Mouse (Mus musculus) CH12.LX (cell line): ENCODE data around the gene Spice1. TPM values are rescaled to one million over a fixed set of nuclear protein-coding genes. Genes with fewer than 3 reads are reported as not detected.

Experiments
- DNase-seq: peaks from one replicate; pipeline ENCODE4 v3.0.0-alpha.2; 2013; ENCODE audit errors: extremely low read depth
- H3K27ac ChIP-seq: 2 replicates; pipeline ENCODE4 v1.5.1; 2012; ENCODE audit warnings: low read depth, mild to moderate bottlenecking, control low read depth, moderate library complexity; ENCODE audit not compliant: insufficient read depth
- H3K27me3 ChIP-seq: replicated peaks from 2 replicates; pipeline ENCODE3; 2012; ENCODE audit warnings: inconsistent platforms
- H3K36me3 ChIP-seq, 2 experiments: replicated peaks in 1 of 2; 2 replicates each; pipeline versions ENCODE3 to v1.6.1; 2012; ENCODE audit warnings: inconsistent platforms in 1 of 2, low read length in 1 of 2, mild to moderate bottlenecking in 1 of 2, mixed read lengths in 1 of 2, moderate library complexity in 1 of 2; ENCODE audit not compliant: control insufficient read depth in 1 of 2, insufficient read depth in 1 of 2
- H3K4me1 ChIP-seq, 2 experiments: 2 replicates each; pipeline ENCODE4 v1.6.1; 2012; ENCODE audit warnings: inconsistent platforms in 1 of 2, moderate library complexity in 1 of 2; ENCODE audit not compliant: insufficient read depth in 2 of 2, control insufficient read depth in 1 of 2
- H3K4me2 ChIP-seq: 2 replicates; pipeline ENCODE4 v1.6.1; 2012; ENCODE audit warnings: low read depth, mild to moderate bottlenecking, control low read depth; ENCODE audit not compliant: poor library complexity, insufficient read depth, severe bottlenecking
- H3K4me3 ChIP-seq, 3 experiments: fragments of 150-350 bp in 1 of 3; sonication (generic) in 1 of 3; replicated peaks in 1 of 3; 2 replicates each; pipeline versions ENCODE3 to v1.5.1; 2011 to 2012; ENCODE audit warnings: low read depth in 2 of 3, low read length in 2 of 3, mild to moderate bottlenecking in 2 of 3, moderate library complexity in 2 of 3, control low read depth in 1 of 3, improper control_type of control experiment in 1 of 3, inconsistent platforms in 1 of 3, mixed read lengths in 1 of 3; ENCODE audit not compliant: poor library complexity in 1 of 3
- H3K79me2 ChIP-seq: replicated peaks from 2 replicates; pipeline ENCODE4 v1.6.1; 2012; ENCODE audit warnings: mild to moderate bottlenecking, moderate library complexity; ENCODE audit not compliant: control insufficient read depth, poor library complexity, insufficient read depth, severe bottlenecking; ENCODE audit errors: extremely low read depth
- H3K9ac ChIP-seq: 2 replicates; pipeline ENCODE4 v1.6.1; 2012; ENCODE audit warnings: low read depth, mild to moderate bottlenecking, control low read depth, moderate library complexity; ENCODE audit not compliant: insufficient read depth
- H3K9me3 ChIP-seq: replicated peaks from 2 replicates; pipeline ENCODE3; 2012; ENCODE audit warnings: low read length, inconsistent platforms, mixed read lengths
- BHLHE40 ChIP-seq: IDR thresholded peaks from 2 replicates; pipeline ENCODE4 v1.6.1; 2011; ENCODE audit warnings: mild to moderate bottlenecking, low read depth, low read length, improper control_type of control experiment
- CHD1 ChIP-seq: IDR thresholded peaks from 2 replicates; pipeline ENCODE4 v1.6.1; 2012; ENCODE audit warnings: low read depth, low read length, improper control_type of control experiment, inconsistent platforms
- CHD2 ChIP-seq: IDR thresholded peaks from 2 replicates; pipeline ENCODE4 v1.6.1; 2011; ENCODE audit warnings: low read length, improper control_type of control experiment
- CTCF ChIP-seq, 2 experiments: IDR thresholded peaks in 1 of 2; conservative IDR thresholded peaks in 1 of 2; 2 replicates each; pipeline ENCODE4 v1.5.1; 2011 to 2012; ENCODE audit warnings: low read depth in 2 of 2, low read length in 2 of 2, improper control_type of control experiment in 1 of 2, inconsistent platforms in 1 of 2, mild to moderate bottlenecking in 1 of 2, moderate library complexity in 1 of 2
- E2F4 ChIP-seq: IDR thresholded peaks from 2 replicates; pipeline ENCODE4 v1.6.1; 2011; ENCODE audit warnings: low read depth, low read length, improper control_type of control experiment; ENCODE audit not compliant: insufficient replicate concordance
- ELF1 ChIP-seq: IDR thresholded peaks from 2 replicates; pipeline ENCODE4 v1.6.1; 2014; ENCODE audit warnings: low read depth, mild to moderate bottlenecking, inconsistent platforms, low read length, improper control_type of control experiment
- EP300 ChIP-seq: IDR thresholded peaks from 2 replicates; pipeline ENCODE4 v1.6.1; 2011; ENCODE audit warnings: low read length, improper control_type of control experiment
- ETS1 ChIP-seq: conservative IDR thresholded peaks from 2 replicates; pipeline ENCODE4 v1.6.1; 2012; ENCODE audit warnings: low read depth, mild to moderate bottlenecking, inconsistent platforms, low read length, improper control_type of control experiment, moderate library complexity
- IRF4 ChIP-seq: IDR thresholded peaks from 2 replicates; pipeline ENCODE4 v1.6.1; 2014; ENCODE audit warnings: low read depth, mild to moderate bottlenecking, inconsistent platforms, low read length, improper control_type of control experiment
- JUN ChIP-seq: IDR thresholded peaks from 2 replicates; pipeline ENCODE4 v1.6.1; 2011; ENCODE audit warnings: low read depth, mild to moderate bottlenecking, low read length, improper control_type of control experiment, moderate library complexity; ENCODE audit not compliant: insufficient read depth
- JUND ChIP-seq: conservative IDR thresholded peaks from 2 replicates; pipeline ENCODE4 v1.6.1; 2011; ENCODE audit warnings: low read depth, low read length, improper control_type of control experiment
- KAT2A ChIP-seq: IDR thresholded peaks from 2 replicates; pipeline ENCODE4 v1.6.1; 2012; ENCODE audit warnings: low read length, improper control_type of control experiment, inconsistent platforms; ENCODE audit not compliant: insufficient replicate concordance
- MAFK ChIP-seq: IDR thresholded peaks from 2 replicates; pipeline ENCODE4 v1.6.1; 2011; ENCODE audit warnings: low read length, improper control_type of control experiment; ENCODE audit not compliant: insufficient replicate concordance
- MAX ChIP-seq: IDR thresholded peaks from 2 replicates; pipeline ENCODE4 v1.6.1; 2011; ENCODE audit warnings: low read length, improper control_type of control experiment
- MAZ ChIP-seq: IDR thresholded peaks from 2 replicates; pipeline ENCODE4 v1.6.1; 2012; ENCODE audit warnings: low read depth, mild to moderate bottlenecking, inconsistent platforms, low read length, improper control_type of control experiment, moderate library complexity
- MEF2A ChIP-seq: IDR thresholded peaks from 2 replicates; pipeline ENCODE4 v1.6.1; 2014; ENCODE audit warnings: low read depth, mild to moderate bottlenecking, inconsistent platforms, low read length, improper control_type of control experiment, borderline replicate concordance
- NELFE ChIP-seq: IDR thresholded peaks from 2 replicates; pipeline ENCODE4 v1.6.1; 2011; ENCODE audit warnings: low read depth, low read length, improper control_type of control experiment
- NRF1 ChIP-seq: IDR thresholded peaks from 2 replicates; pipeline ENCODE4 v1.6.1; 2014; ENCODE audit warnings: low read depth, mild to moderate bottlenecking, inconsistent platforms, low read length, improper control_type of control experiment, moderate library complexity
- PAX5 ChIP-seq: IDR thresholded peaks from 2 replicates; pipeline ENCODE4 v1.6.1; 2012; ENCODE audit warnings: low read length, inconsistent platforms, mixed read lengths
- POLR2AphosphoS2 ChIP-seq: IDR thresholded peaks from 2 replicates; pipeline ENCODE4 v1.6.1; 2011; ENCODE audit warnings: low read depth, low read length, improper control_type of control experiment
- RAD21 ChIP-seq: IDR thresholded peaks from 2 replicates; pipeline ENCODE4 v1.6.1; 2011; ENCODE audit warnings: low read depth, mild to moderate bottlenecking, low read length, improper control_type of control experiment, moderate library complexity
- RCOR1 ChIP-seq: conservative IDR thresholded peaks from 2 replicates; pipeline ENCODE4 v1.6.1; 2012; ENCODE audit warnings: low read depth, mild to moderate bottlenecking, inconsistent platforms, low read length, improper control_type of control experiment
- SIN3A ChIP-seq: IDR thresholded peaks from 2 replicates; pipeline ENCODE4 v1.6.1; 2012; ENCODE audit warnings: low read length, improper control_type of control experiment, inconsistent platforms
- SMC3 ChIP-seq: IDR thresholded peaks from 2 replicates; pipeline ENCODE4 v1.6.1; 2011; ENCODE audit warnings: low read depth, low read length, improper control_type of control experiment
- TBP ChIP-seq: conservative IDR thresholded peaks from 2 replicates; pipeline ENCODE4 v1.6.1; 2011; ENCODE audit warnings: low read depth, low read length, improper control_type of control experiment
- TCF12 ChIP-seq: IDR thresholded peaks from 2 replicates; pipeline ENCODE4 v1.6.1; 2014; ENCODE audit warnings: low read depth, mild to moderate bottlenecking, inconsistent platforms, low read length, improper control_type of control experiment
- UBTF ChIP-seq: IDR thresholded peaks from 2 replicates; pipeline ENCODE4 v1.6.1; 2012; ENCODE audit warnings: low read depth, mild to moderate bottlenecking, inconsistent platforms, low read length, improper control_type of control experiment, moderate library complexity
- USF1 ChIP-seq: IDR thresholded peaks from 2 replicates; pipeline ENCODE4 v1.6.1; 2014; ENCODE audit warnings: low read depth, mild to moderate bottlenecking, inconsistent platforms, low read length, improper control_type of control experiment
- USF2 ChIP-seq: conservative IDR thresholded peaks from 2 replicates; pipeline ENCODE4 v1.6.1; 2011; ENCODE audit warnings: low read depth, low read length, improper control_type of control experiment
- ZKSCAN1 ChIP-seq: IDR thresholded peaks from 2 replicates; pipeline ENCODE4 v1.6.1; 2012; ENCODE audit warnings: low read depth, inconsistent platforms, low read length, improper control_type of control experiment, borderline replicate concordance
- ZMIZ1 ChIP-seq: IDR thresholded peaks from 2 replicates; pipeline ENCODE4 v1.6.1; 2012; ENCODE audit warnings: low read depth, mild to moderate bottlenecking, inconsistent platforms, low read length, improper control_type of control experiment
- ZNF384 ChIP-seq: IDR thresholded peaks from 2 replicates; pipeline ENCODE4 v1.6.1; 2012; ENCODE audit warnings: low read depth, low read length, improper control_type of control experiment, inconsistent platforms
- dilution Hi-C: fragments of 300-500 bp; cut with MboI; formaldehyde crosslinking; loops from 2 replicates; pipeline ENCODE4 v1.14.3; 2020; ENCODE audit warnings: low sequenced_read_pairs; ENCODE audit not compliant: extremely low pct_unique_long_range_greater_than_20kb, extremely low pct_ligation_motif_present
- in situ Hi-C: fragments of 300-500 bp; cut with MboI; formaldehyde crosslinking; loops from 3 replicates; pipeline ENCODE4 v1.14.3; 2019; ENCODE audit warnings: low sequenced_read_pairs, low pct_ligation_motif_present, low pct_unique_long_range_greater_than_20kb, mixed read lengths
- polyA plus RNA-seq: library from polyadenylated mRNA; unstranded; fragments of >175 nt; gene quantifications from 2 replicates; pipeline ENCODE4 v1.2.1, GENCODE M21; 2012; ENCODE audit warnings: low read depth; ENCODE audit not compliant: insufficient read length
- total RNA-seq, 2 experiments: library from RNA; depleted of rRNA; stranded (reverse); fragments of 300-350 nt in 1 of 2; fragments of >200 nt in 1 of 2; gene quantifications; 2 replicates each; pipeline ENCODE4 v1.2.3; 2012 to 2014

Gene Spice1
- total and polyA plus RNA-seq, 3 experiments: 12.1 to 19.6 (median 15.7) TPM

DNA sequence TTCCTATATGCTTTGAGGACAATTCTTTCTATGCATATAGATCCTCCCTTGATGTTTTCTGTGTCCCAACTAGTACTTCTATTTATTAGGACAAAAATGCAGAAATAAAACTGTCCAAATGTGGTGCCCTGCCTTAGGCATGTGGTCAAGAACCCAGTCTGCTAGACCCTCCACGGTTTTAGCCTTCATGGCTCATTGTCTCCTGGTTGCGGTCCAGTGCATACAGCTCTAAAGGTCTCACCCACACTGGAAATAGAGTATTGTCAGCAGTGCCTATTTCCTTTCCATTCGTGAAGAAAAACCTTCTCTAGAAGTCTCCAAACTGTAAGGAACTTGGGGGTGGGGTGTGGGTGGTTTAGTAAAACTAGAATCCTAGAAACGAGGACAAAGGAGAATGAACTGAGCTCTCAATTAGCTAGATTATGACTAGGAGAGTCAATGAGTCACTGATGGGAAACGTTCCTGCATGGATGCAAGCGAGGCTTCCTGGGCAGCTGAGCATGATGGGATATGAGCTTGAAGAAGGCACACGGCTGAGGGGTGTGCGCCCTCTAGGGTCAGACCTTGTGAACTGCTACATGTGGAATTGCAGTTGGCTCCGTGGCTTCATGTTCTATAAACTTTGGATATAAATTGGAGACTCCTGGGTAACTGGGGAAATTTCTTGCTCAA is 45.1 kb downstream of the Spice1 start (continued):
- TF ChIP-seq UBTF: no peak
- peak; percentile 49; the same call in 1 of the 2 replicates for TF ChIP-seq JUND
- no peak for TF ChIP-seq KAT2A
- TF ChIP-seq SMC3: peak; percentile 68
- TF ChIP-seq ELF1: peak; percentile 74
- TF ChIP-seq USF1: no peak
- no peak for TF ChIP-seq JUN
- peak; percentile 47; the same call in 1 of the 2 replicates for TF ChIP-seq TCF12
- no peak for TF ChIP-seq ETS1
- TF ChIP-seq BHLHE40: peak; percentile 36

- H3K4me1 ChIP-seq: peaks cover 3 to 10% of the 10 kb centered on the region in 2 experiments; a peak in 3 of 4 replicates
- H3K27ac ChIP-seq: no peak within 1 kb of the TSS
- H3K4me2 ChIP-seq: peak within 1 kb of the TSS; percentile 85
- peak; percentile 80 for DNase-seq
- H3K79me2 ChIP-seq: no peaks in the 10 kb centered on the region
- in situ Hi-C loops (no loop called here), dilution Hi-C loops (no loop called here)
- peak within 1 kb of the TSS in 1 of 3 experiments; percentile 17 for H3K4me3 ChIP-seq
- peaks cover 6% of the 10 kb centered on the region for H3K9me3 ChIP-seq
- peaks cover 0 to 6% of the 10 kb centered on the region in 2 experiments for H3K36me3 ChIP-seq
- peak within 1 kb of the TSS; percentile 37 for H3K9ac ChIP-seq
- H3K27me3 ChIP-seq: no peaks in the 10 kb centered on the region
- TF ChIP-seq ELF1: peak; percentile 54; the same call in 1 of the 2 replicates
- TF ChIP-seq ZKSCAN1: no peak
- TF ChIP-seq MAX: peak; percentile 80
- no peak for TF ChIP-seq JUND
- TF ChIP-seq MAZ: peak; percentile 82
- peak; percentile 54; the same call in 1 of the 2 replicates for TF ChIP-seq BHLHE40
- no peak for TF ChIP-seq MAFK
- TF ChIP-seq NRF1: peak; percentile 97
- TF ChIP-seq SMC3: no peak
- no peak for TF ChIP-seq KAT2A
- no peak for TF ChIP-seq POLR2AphosphoS2
- TF ChIP-seq TBP: 0 out of 2 replicates have a peak, but pooled peaks have one; percentile 62
- peak; percentile 15; the same call in 1 of the 2 replicates for TF ChIP-seq ETS1
- TF ChIP-seq NELFE: peak; percentile 78; the same call in 1 of the 2 replicates
- peak; percentile 46; the same call in 1 of the 2 replicates for TF ChIP-seq MEF2A
- TF ChIP-seq CHD2: peak; percentile 97
- TF ChIP-seq TCF12: peak; percentile 52; the same call in 1 of the 2 replicates
- TF ChIP-seq EP300: no peak
- TF ChIP-seq E2F4: 0 out of 2 replicates have a peak, but pooled peaks have one; percentile 35
- peak; percentile 97 for TF ChIP-seq SIN3A
- TF ChIP-seq JUN: no peak
- TF ChIP-seq IRF4: peak; percentile 50; the same call in 1 of the 2 replicates
- no peak for TF ChIP-seq USF1
- TF ChIP-seq CTCF (conservative IDR thresholded peaks at IDR 0.05 in 1 of 2, IDR thresholded peaks at IDR 0.05 in 1 of 2; ENCODE audit: low read depth in 2 of 2, low read length in 2 of 2): no peak
- TF ChIP-seq CHD1: no peak
- TF ChIP-seq ZMIZ1: no peak
- TF ChIP-seq USF2: no peak
- no peak for TF ChIP-seq RCOR1
- no peak for TF ChIP-seq PAX5
- TF ChIP-seq ZNF384: no peak
- no peak for TF ChIP-seq RAD21
- TF ChIP-seq UBTF: no peak
These were observed 47.8 kb downstream of the Spice1 start, which contains the start of gene Cfap44 for GRCm38 (mm10) chr16:44394577-44395243. TSS of gene Cfap44 (plus strand) at chr16:44394796.
